Mouse (Mus musculus) megakaryocyte, embryonic 14.5 days (primary cell): ENCODE data around the gene Mul1. TPM values are rescaled to one million over a fixed set of nuclear protein-coding genes. Genes with fewer than 3 reads are reported as not detected.

Source experiments
- H3K27me3 ChIP-seq: replicated peaks from 2 replicates; pipeline ENCODE3; 2012; ENCODE audit warnings: inconsistent platforms
- H3K36me3 ChIP-seq: replicated peaks from 2 replicates; pipeline ENCODE3; 2012; ENCODE audit warnings: low read length, inconsistent platforms, mixed read lengths
- H3K4me1 ChIP-seq: 2 replicates; pipeline ENCODE4 v1.6.1; 2012; ENCODE audit warnings: inconsistent platforms
- H3K4me3 ChIP-seq: replicated peaks from 2 replicates; pipeline ENCODE3; 2012; ENCODE audit warnings: moderate library complexity, mild to moderate bottlenecking, inconsistent platforms
- H3K9me3 ChIP-seq: 2 replicates; pipeline ENCODE4 v1.6.1; 2012; ENCODE audit warnings: inconsistent platforms
- FLI1 ChIP-seq: IDR thresholded peaks from 2 replicates; pipeline ENCODE4 v1.6.1; 2012; ENCODE audit warnings: low read length, inconsistent platforms, mixed read lengths
- GATA1 ChIP-seq: IDR thresholded peaks from 3 replicates; pipeline ENCODE4 v1.6.1; 2012; ENCODE audit warnings: mixed read lengths, low read length, inconsistent platforms, borderline replicate concordance
- polyA plus RNA-seq: library from polyadenylated mRNA; stranded (reverse); fragments of >175 nt; gene quantifications from 2 replicates; pipeline ENCODE4 v1.2.3, GENCODE M21; 2012; ENCODE audit warnings: low replicate concordance; ENCODE audit not compliant: insufficient read depth

Mul1 gene
- polyA plus RNA-seq, 1 experiment: 21.8 TPM

DNA sequence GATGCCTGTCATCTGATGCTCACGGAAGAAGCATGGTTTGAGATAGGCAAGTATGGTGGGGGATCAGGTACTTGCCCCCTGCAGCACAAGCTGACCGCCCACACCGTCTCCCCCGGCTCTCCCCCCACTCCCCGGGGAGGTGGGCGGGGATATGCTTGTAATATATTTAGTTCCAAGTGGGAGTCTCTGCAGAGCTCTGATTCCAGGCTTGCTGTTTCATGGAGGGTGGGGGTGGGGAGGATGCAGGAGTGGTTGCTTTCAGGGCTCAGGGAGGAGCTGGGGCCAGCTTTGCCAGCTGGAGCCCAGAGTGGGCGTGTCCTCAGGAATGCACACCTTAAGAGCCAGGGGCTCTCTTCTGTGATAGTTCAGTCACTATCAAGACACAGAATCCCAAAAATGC is 34.6 kb downstream of the Mul1 start:
- H3K27me3 ChIP-seq: peaks cover 89% of the 10 kb centered on the region
- H3K9me3 ChIP-seq: peaks cover 17% of the 10 kb centered on the region
- H3K4me1 ChIP-seq: peaks cover 13% of the 10 kb centered on the region
- H3K36me3 ChIP-seq: no peaks in the 10 kb centered on the region
- H3K4me3 ChIP-seq: no peak overlapping the region
- TF ChIP-seq FLI1 (no peak), GATA1 (no peak)

DNA sequence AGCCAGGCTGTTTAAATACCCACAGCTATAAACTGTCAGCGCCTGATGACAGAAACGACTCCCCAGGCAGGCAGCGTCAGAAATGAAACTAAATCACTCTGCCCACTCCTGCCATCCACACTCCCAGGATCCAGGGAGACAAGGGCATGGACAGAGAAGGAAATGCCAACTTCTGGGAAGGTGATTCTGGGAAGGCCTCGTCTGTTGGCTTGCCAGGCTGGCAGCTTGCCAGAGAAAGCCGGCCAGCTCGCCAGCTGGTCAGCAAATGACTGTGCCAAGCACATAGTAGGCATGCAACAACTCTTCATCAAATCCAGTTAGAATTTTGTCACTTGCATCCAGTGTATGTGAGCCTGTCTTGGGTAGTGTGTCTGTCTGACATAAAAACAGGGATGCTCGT is 36.8 kb downstream of the Mul1 start:
- no peaks in the 10 kb centered on the region for H3K4me1 ChIP-seq
- H3K4me3 ChIP-seq: no peak overlapping the region
- TF ChIP-seq FLI1 (no peak), GATA1 (no peak)
- peaks cover 89% of the 10 kb centered on the region for H3K27me3 ChIP-seq
- peaks cover 17% of the 10 kb centered on the region for H3K9me3 ChIP-seq
- no peaks in the 10 kb centered on the region for H3K36me3 ChIP-seq

GRCm38 (mm10) chr4:138479595-138479994 is 45.1 kb downstream of the Mul1 start:
- TF ChIP-seq FLI1 (no peak), GATA1 (no peak)
- H3K36me3 ChIP-seq: no peaks in the 10 kb centered on the region
- no peak overlapping the region for H3K4me3 ChIP-seq
- peaks cover 85% of the 10 kb centered on the region for H3K27me3 ChIP-seq
- no peaks in the 10 kb centered on the region for H3K4me1 ChIP-seq
- H3K9me3 ChIP-seq: peaks cover 5% of the 10 kb centered on the region

DNA sequence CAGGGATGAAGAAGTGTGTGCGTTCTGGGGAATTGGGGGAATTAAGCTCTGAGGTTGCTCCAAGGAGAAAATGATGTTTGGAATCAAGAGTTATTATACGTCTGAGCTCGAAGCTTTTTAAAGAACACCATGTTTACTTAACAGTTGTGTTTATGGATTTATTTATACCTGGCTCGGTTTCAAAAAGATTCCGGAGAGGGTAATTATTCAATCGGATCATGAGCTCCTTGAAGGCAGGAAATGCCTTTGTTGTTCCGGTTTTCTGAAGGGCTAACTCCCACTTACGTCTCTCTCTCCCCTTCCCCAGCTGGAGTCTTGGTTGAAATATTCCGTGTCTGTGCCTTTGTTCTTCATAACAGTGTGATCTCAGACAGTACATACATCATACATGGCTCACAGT is 46.5 kb downstream of the Mul1 start:
- H3K36me3 ChIP-seq: no peaks in the 10 kb centered on the region
- no peak overlapping the region for H3K4me3 ChIP-seq
- TF ChIP-seq FLI1 (no peak), GATA1 (no peak)
- no peaks in the 10 kb centered on the region for H3K4me1 ChIP-seq
- peaks cover 80% of the 10 kb centered on the region for H3K27me3 ChIP-seq
- peaks cover 5% of the 10 kb centered on the region for H3K9me3 ChIP-seq

DNA sequence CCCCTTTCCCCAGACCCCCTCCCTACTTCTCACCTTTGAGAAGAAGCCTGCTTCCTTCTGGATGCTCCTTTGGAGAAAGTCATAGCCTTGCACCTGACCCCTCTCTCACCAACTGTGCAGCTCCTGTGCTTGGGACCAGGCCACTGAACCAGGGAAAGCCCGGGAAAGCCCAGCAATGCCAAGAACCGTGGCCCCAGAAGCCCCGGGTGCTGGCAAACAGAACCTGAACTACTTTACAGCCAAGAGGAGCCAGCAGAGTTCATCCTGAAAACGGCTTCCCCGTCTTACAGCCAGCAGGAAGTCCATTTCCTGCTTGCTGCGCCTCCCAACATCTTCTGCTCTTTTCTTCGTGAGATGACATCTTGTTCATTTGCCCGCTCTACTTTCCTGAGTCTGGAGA is 48.2 kb downstream of the Mul1 start:
- H3K4me1 ChIP-seq: no peaks in the 10 kb centered on the region
- TF ChIP-seq FLI1: no peak
- no peak for TF ChIP-seq GATA1

DNA sequence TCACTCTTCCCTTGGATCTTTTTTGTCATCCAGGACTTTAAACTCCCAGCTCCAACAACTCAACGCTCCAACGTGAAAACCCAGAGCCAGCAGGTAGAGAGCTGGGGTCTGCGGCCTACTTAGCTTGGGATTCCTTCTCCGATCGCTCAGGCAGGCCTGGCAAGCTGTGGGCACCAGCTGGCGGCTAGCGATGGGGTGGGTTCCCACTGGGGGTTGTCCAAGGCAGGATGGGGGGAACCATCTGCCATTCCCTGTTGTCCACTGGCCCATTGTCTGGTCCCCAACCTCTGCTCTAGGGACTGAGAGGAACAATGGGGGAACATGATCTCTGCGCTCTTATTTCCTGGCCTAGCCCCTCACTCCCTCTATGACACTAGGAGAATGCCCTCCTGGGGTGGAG is 53.8 kb downstream of the Mul1 start:
- H3K4me3 ChIP-seq: no peak overlapping the region
- H3K27me3 ChIP-seq: peaks cover 68% of the 10 kb centered on the region
- H3K4me1 ChIP-seq: no peaks in the 10 kb centered on the region
- TF ChIP-seq FLI1: no peak
- TF ChIP-seq GATA1: no peak
- H3K9me3 ChIP-seq: peaks cover 5% of the 10 kb centered on the region
- no peaks in the 10 kb centered on the region for H3K36me3 ChIP-seq

More for the DNA sequence above, 48.2 kb downstream of the Mul1 start:
- H3K27me3 ChIP-seq: peaks cover 79% of the 10 kb centered on the region
- no peak overlapping the region for H3K4me3 ChIP-seq
- H3K36me3 ChIP-seq: no peaks in the 10 kb centered on the region
- peaks cover 5% of the 10 kb centered on the region for H3K9me3 ChIP-seq

GRCm38 (mm10) chr4:138491088-138491487 is 56.6 kb downstream of the Mul1 start:
- Histone ChIP-seq H3K27me3 (peaks cover 76% of the 10 kb centered on the region), H3K4me1 (no peaks in the 10 kb centered on the region), H3K4me3 (no peak overlapping the region), H3K9me3 (no peaks in the 10 kb centered on the region), H3K36me3 (no peaks in the 10 kb centered on the region)
- TF ChIP-seq GATA1 (no peak), FLI1 (no peak)

Other genes starting within 250 kb of the Mul1 start
- gene Hp1bp3, start 218.4 kb upstream of the Mul1 start, polyA plus RNA-seq: 14.0 and 53.0 TPM in 2 replicates
- 11.4 and 15.9 TPM in 2 replicates for gene Sh2d5, start 184.3 kb upstream of the Mul1 start, polyA plus RNA-seq
- 1.4 and 1.7 TPM in 2 replicates for gene Kif17, start 184.2 kb upstream of the Mul1 start, polyA plus RNA-seq
- gene Ddost, start 129.9 kb upstream of the Mul1 start, polyA plus RNA-seq: 151 and 161 TPM in 2 replicates
- gene Pink1, start 108.4 kb upstream of the Mul1 start, polyA plus RNA-seq: 11.2 and 33.2 TPM in 2 replicates
- 11.2 and 14.9 TPM in 2 replicates for gene Cda, start 66.7 kb upstream of the Mul1 start, polyA plus RNA-seq
- gene Fam43b, start 38.1 kb upstream of the Mul1 start, polyA plus RNA-seq: not detected in 2 replicates
- 0.13 and 1.2 TPM in 2 replicates for gene Camk2n1, start 19.6 kb downstream of the Mul1 start, polyA plus RNA-seq
- gene Vwa5b1, start 201.2 kb downstream of the Mul1 start, polyA plus RNA-seq: not detected in 2 replicates